Mouse (Mus musculus) liver, postnatal 0 days (tissue): Measurements from ENCODE around the gene Gm2115. TPM values are rescaled to one million over a fixed set of nuclear protein-coding genes. Genes with fewer than 3 reads are reported as not detected.

ENCODE experiments used
- ATAC-seq: fragments of 200-750 bp; cut with Nextera tagmentation; 2 replicates; pipeline ENCODE4 v1.8.0; 2017; ENCODE audit warnings: mild to moderate bottlenecking, moderate library complexity
- DNase-seq: peaks from one replicate; pipeline ENCODE4 v3.0.0-alpha.2; 2016
- H3K27ac ChIP-seq: fragments of 300-500 bp; sonication (generic); 2 replicates; pipeline ENCODE4 v1.5.1; 2014; ENCODE audit warnings: antibody characterized with exemption, moderate library complexity, mild to moderate bottlenecking, low read depth
- H3K27me3 ChIP-seq: fragments of 300-500 bp; sonication (generic); 2 replicates; pipeline ENCODE4 v1.6.1; 2014; ENCODE audit warnings: low read length, control low read depth, mixed read lengths; ENCODE audit not compliant: insufficient read depth
- H3K36me3 ChIP-seq: fragments of 300-500 bp; sonication (generic); replicated peaks from 2 replicates; pipeline ENCODE4 v1.6.1; 2014; ENCODE audit warnings: mild to moderate bottlenecking, control low read depth, low read length, moderate library complexity, mixed read lengths; ENCODE audit not compliant: insufficient read depth
- H3K4me1 ChIP-seq: fragments of 300-500 bp; sonication (generic); 2 replicates; pipeline ENCODE4 v1.6.1; 2014; ENCODE audit warnings: antibody characterized with exemption, mild to moderate bottlenecking, control low read depth; ENCODE audit not compliant: insufficient read depth
- H3K4me2 ChIP-seq: fragments of 300-500 bp; sonication (generic); 2 replicates; pipeline ENCODE4 v1.6.1; 2014; ENCODE audit warnings: low read depth, mild to moderate bottlenecking, low read length, moderate library complexity, mixed read lengths
- H3K4me3 ChIP-seq: fragments of 300-500 bp; sonication (generic); 2 replicates; pipeline ENCODE4 v1.5.1; 2014; ENCODE audit warnings: low read depth, low read length
- H3K9ac ChIP-seq: fragments of 300-500 bp; sonication (generic); replicated peaks from 2 replicates; pipeline ENCODE4 v1.6.1; 2014; ENCODE audit warnings: mild to moderate bottlenecking, moderate library complexity
- H3K9me3 ChIP-seq: fragments of 300-500 bp; sonication (generic); 2 replicates; pipeline ENCODE4 v1.6.1; 2016; ENCODE audit warnings: mild to moderate bottlenecking, control low read depth, low read length, mixed read lengths
- CTCF ChIP-seq: sonication (generic); IDR thresholded peaks from 2 replicates; pipeline ENCODE4 v1.5.1; 2016; ENCODE audit warnings: antibody characterized with exemption, low read depth
- EP300 ChIP-seq: IDR thresholded peaks from 2 replicates; pipeline ENCODE4 v1.6.1; 2016; ENCODE audit warnings: antibody characterized with exemption, low read depth, mild to moderate bottlenecking
- WGBS: fragments of 180-500 bp; shearing (Covaris S2); extraction: QIAGEN DNeasy Blood & Tissue Kit; methylation state at CpG from one replicate; pipeline ENCODE4 v1.1.7; 2014; ENCODE audit not compliant: insufficient replicate concordance; 5-methylcytosine and 5-hydroxymethylcytosine counted together
- polyA plus RNA-seq: library from polyadenylated mRNA; unstranded; fragments of >200 nt; fragmentation: Nextera tagmentation; extraction: Ambion mirVana; gene quantifications from 2 replicates; pipeline ENCODE4 v1.2.1, GENCODE M21; 2015

Gm2115 gene
- polyA plus RNA-seq, 1 experiment from 2014 or later: 0.23 TPM

DNA sequence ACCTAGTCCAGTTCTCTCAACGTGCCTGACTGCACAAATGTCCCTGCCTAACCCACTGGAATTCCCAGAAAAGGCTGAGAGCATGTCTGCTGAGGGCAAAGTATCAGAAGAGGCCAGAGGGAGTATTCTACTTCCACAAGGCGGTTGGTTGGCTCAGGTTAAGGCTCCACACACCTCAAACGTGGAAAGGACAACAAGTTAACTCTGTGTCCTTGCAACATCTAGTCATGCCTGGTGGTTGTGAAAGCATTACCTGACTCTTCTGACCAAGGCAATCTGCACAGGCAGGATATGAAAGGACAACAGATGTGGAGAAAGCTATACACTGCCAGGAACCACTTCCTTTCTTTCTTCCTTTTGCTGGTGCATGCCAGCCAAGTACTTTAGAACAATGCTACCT is 75.7 kb downstream of the Gm2115 start:
- H3K4me1 ChIP-seq: peaks cover 25% of the 10 kb centered on the region
- DNase-seq: peak; percentile 63
- H3K9me3 ChIP-seq: no peaks in the 10 kb centered on the region
- WGBS: 39% methylated on average over 3 of the region's 3 CpGs
- H3K4me3 ChIP-seq: peak overlapping the region; percentile 65
- H3K27ac ChIP-seq: peak overlapping the region; percentile 97
- no peaks in the 10 kb centered on the region for H3K27me3 ChIP-seq
- 0 out of 2 replicates have a peak, but pooled peaks cover 5% of the 10 kb centered on the region for H3K36me3 ChIP-seq
- peak overlapping the region; percentile 95 for H3K4me2 ChIP-seq
- no peak for TF ChIP-seq CTCF
- TF ChIP-seq EP300: peak; percentile 94
- peak overlapping the region; percentile 79 for H3K9ac ChIP-seq
- peak; percentile 60 for ATAC-seq

DNA sequence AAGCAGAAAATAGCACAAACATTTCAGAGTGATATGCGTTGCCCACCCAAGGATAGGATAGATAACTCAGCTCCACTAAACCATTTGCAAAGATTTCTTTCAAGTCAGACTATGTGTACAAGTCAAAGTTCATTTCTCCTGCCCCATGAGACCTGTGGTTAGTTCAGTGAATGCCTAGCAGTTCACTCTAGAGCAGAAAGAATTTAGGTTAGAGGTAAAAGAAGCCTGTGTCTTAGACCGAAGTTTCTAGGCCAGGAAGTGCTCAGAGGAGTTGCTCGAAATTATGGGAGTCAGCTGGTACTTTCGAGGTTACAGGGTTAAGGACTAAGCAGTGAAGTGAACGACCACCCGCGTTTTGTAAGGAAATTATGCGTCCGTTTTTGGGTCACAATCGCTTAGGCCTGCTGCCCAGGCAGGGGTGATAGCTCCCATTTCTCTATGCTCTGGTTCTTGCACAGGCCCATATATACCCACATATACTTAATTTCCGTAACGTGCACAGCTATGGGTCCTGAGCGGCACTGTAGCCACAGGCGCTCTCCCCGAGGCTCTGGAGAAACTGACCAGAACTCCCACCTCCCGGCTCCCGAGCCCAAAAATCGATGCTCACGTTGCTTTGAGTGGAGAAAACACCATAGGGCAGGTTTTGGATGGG is 76.4 kb downstream of the Gm2115 start:
- Histone ChIP-seq H3K4me2 (peak overlapping the region; percentile 95), H3K36me3 (0 out of 2 replicates have a peak, but pooled peaks cover 5% of the 10 kb centered on the region), H3K9me3 (no peaks in the 10 kb centered on the region), H3K27ac (peak overlapping the region; percentile 97), H3K4me3 (peak overlapping the region; percentile 65), H3K27me3 (no peaks in the 10 kb centered on the region), H3K4me1 (peaks cover 25% of the 10 kb centered on the region), H3K9ac (peak overlapping the region; percentile 79)
- WGBS: 10% methylated on average over 19 of the region's 19 CpGs
- TF ChIP-seq CTCF: no peak
- ATAC-seq (no peak), DNase-seq (no peak)

DNA sequence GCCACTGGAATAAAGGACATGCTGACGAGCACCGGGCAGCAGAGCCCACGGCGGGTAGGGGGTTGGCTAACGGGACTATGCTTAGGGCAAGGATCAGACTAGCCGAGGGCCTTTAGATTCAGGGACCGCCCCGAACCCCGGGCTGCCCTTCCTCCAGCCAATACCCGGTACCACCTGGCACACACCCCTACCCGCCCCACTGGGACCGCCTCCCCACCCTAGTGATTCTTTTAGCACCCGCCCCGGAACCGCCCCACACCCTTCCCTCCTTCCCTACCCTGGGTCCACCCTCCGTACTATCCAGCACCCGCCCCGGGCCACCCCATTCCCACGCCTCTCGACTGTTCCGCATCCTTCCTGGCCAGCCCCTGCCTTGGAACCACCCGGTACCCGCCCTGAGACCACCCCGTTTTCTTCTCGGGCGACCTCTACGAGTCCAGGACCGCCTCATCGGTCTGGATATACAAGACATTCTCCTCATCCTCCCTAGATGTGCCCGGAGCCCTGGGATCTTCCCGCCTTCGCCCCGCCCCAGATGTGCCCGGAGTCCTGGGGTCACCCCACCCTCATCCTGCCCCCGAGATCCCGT is 77.0 kb downstream of the Gm2115 start:
- Histone ChIP-seq H3K27ac (peak overlapping the region; percentile 97), H3K9ac (peak overlapping the region; percentile 79), H3K4me2 (peak overlapping the region; percentile 95), H3K9me3 (no peaks in the 10 kb centered on the region), H3K4me3 (peak overlapping the region; percentile 65), H3K4me1 (peaks cover 25% of the 10 kb centered on the region), H3K27me3 (no peaks in the 10 kb centered on the region), H3K36me3 (0 out of 2 replicates have a peak, but pooled peaks cover 5% of the 10 kb centered on the region)
- WGBS: under 1% methylated on average over 32 of the region's 36 CpGs
- peak; percentile 87 for ATAC-seq
- peak; percentile 61; the same call in 1 of the 2 replicates for TF ChIP-seq EP300
- TF ChIP-seq CTCF: no peak
- peak; percentile 90 for DNase-seq

DNA sequence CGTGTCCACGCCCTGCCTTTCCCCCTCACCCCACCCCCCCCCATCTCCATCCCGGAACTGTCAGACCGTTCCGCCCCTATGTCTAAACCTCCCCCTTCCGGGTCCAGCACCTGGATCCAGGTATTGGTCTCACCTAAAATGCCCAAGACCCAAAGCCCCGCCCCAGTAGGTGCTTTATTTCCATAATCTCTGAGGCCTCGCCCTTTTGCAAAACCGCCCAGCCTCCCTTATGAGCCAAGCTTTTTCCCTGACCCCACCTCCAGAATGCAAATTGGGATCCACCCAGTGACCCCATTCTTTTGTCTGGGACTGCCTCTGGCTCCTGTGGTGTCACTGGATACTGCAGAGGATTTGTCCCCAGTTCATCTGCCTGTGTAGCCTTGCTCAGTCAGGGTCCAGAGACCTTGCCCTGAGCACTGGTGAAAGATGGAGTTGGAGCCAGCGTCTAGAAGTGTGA is 77.6 kb downstream of the Gm2115 start, which contains the start of gene Fah:
Gene Fah (minus strand): TSS at position 430 of the 457 bp plus-strand sequence.
- H3K36me3 ChIP-seq: 0 out of 2 replicates have a peak, but pooled peaks cover 5% of the 10 kb centered on the region
- no peak for TF ChIP-seq CTCF
- TF ChIP-seq EP300: peak; percentile 64; the same call in 1 of the 2 replicates
- peaks cover 25% of the 10 kb centered on the region for H3K4me1 ChIP-seq
- ATAC-seq: peak; percentile 73
- H3K9ac ChIP-seq: peak within 1 kb of the TSS; percentile 79
- WGBS: 6% methylated on average over 10 of the region's 10 CpGs
- no peaks in the 10 kb centered on the region for H3K27me3 ChIP-seq
- no peaks in the 10 kb centered on the region for H3K9me3 ChIP-seq
- peak within 1 kb of the TSS; percentile 95 for H3K4me2 ChIP-seq
- peak within 1 kb of the TSS; percentile 97 for H3K27ac ChIP-seq
- peak; percentile 81 for DNase-seq
- peak within 1 kb of the TSS; percentile 65 for H3K4me3 ChIP-seq

DNA sequence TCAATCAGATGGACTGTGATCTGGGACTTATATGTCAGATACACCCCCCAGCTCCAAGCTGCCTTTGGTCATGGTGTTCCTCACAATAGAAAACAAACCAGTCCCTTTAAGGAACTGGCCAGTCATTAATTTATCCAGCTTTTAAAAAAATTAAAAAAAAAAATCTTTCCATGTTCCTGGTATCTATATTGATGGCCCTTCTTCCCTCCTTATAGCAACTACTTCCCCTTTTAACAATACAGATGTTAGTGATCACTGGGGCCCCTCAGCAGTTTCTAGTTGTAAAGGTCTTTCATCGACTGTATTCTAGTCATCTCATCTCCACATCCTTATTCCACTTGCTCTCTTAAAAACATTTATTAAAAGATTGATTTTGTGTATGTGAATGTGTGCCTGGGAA is 82.9 kb downstream of the Gm2115 start:
- Histone ChIP-seq H3K27me3 (no peaks in the 10 kb centered on the region), H3K36me3 (peaks cover 13% of the 10 kb centered on the region), H3K4me3 (no peak overlapping the region), H3K27ac (no peak overlapping the region), H3K4me1 (peaks cover 6% of the 10 kb centered on the region; the same call in 1 of the 2 replicates), H3K9me3 (no peaks in the 10 kb centered on the region), H3K9ac (no peak overlapping the region), H3K4me2 (no peak overlapping the region)
- ATAC-seq (no peak), DNase-seq (no peak)
- WGBS: 34% methylated on average over 1 of the region's 1 CpGs
- TF ChIP-seq CTCF: no peak
- TF ChIP-seq EP300: no peak

DNA sequence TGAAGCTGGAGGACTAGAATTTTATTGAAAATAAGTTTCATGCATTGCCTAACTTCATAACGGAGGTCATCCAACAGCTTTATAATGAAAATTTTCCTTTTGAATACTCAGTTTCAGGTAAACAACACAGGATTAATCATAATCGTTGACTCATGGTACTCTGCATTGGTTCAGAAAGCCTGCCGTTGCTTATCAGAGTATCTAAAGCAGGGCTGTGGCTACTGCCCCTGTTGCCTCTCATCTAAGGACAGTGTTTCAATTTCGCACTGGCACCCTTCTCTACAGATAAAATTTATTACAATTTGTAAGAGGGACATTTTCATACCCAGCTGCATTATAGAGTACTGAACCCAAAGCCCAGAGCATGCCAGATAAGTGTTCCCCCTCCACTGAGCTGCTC is 83.7 kb downstream of the Gm2115 start:
- H3K4me2 ChIP-seq: no peak overlapping the region
- 50% methylated on average over 4 of the region's 4 CpGs for WGBS
- no peak overlapping the region for H3K27ac ChIP-seq
- ATAC-seq: no peak
- H3K27me3 ChIP-seq: no peaks in the 10 kb centered on the region
- no peak overlapping the region for H3K9ac ChIP-seq
- H3K4me1 ChIP-seq: no peaks in the 10 kb centered on the region
- H3K4me3 ChIP-seq: no peak overlapping the region
- no peak for DNase-seq
- TF ChIP-seq CTCF (no peak), EP300 (no peak)
- peaks cover 20% of the 10 kb centered on the region for H3K36me3 ChIP-seq
- no peaks in the 10 kb centered on the region for H3K9me3 ChIP-seq
